Mouse (Mus musculus): Measurements from ENCODE around the gene Unc119.

Unc119 gene

DNA sequence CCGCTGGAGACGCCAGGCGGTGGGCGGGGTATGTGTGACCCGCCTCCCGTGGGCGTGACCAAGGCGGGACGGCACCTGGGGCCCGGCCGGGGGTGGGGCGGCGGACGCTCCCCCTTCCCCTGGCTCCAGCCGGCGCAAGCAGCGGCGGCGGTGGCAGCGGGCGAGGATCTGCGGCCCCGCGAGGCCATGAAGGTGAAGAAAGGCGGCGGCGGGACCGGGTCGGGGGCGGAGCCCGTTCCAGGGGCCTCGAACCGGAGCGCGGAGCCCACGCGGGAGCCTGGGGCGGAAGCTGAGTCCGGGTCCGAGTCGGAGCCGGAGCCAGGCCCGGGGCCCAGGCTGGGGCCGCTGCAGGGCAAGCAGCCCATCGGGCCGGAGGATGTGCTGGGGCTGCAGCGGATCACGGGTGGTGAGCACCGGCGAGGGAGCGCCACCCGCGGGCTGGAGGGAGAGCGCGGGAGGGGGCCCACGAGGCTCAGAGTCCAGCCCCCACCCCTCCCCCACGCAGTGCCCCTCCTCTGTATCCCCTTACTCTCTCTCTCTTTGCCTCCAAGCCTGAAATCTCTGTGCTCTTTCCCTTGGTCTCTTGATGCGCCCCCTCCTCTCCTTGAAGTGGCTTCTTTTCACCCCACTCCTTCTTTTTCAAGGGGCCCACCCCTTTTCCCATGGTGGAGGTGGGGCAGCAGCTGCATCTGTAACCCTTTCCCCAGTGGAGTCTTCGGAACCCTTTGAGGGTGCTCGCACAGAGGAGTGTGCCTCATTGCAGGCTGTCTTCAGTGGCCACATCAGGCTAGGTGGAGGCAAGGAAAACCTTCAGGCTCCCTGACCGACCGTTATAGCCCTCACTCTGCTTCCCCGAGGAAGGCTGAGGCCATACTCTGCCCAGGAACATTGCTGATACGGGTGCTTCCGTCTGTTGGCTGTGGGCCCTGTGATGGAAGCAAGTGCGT lies at the start of gene Unc119:
Unc119 (plus strand) TSS at position 102 of the 947 bp plus-strand sequence.
- DNase-seq (ENCODE audit: low read depth, low spot score) = peak; percentile 70

DNA sequence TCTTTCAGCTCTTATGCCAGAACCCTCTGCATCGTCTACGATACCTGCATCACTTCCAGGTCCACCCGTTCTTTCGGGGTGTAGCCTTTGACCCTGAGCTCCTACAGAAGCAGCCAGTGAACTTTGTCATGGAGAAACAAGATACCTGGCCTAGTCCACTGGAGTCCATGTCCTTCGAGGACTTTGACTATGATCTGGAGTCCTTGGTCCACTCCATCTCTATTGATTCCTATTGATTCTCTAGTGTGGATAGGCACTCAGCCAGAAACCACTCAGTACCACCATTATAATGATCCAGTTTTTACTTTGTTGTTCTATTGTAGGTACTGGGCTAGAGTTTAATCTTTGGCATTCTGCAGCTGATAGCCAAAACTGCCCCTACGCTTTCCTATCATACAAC lies 48.7 kb upstream of the Unc119 start:
- DNase-seq (ENCODE audit: low read depth, low spot score) = no peak

DNA sequence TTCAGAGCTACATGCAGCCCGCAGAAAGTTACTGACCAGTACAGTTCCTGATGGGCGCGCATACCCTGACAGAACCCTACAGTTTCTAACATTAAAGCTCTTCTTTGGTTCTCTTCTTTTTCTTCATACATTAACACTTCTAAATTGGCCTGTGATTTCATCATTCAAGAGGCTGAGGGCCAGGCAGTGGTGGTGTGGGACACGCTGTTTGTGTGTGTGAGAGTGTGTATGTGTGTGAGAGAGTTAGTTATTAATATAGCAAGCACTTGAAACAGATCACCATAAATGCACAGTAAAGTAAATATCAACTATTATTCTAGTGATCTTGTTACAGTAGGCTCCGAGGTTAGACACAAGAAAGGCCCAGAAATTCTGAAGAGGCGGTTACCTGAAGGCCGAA lies 42.4 kb upstream of the Unc119 start:
- no peak for DNase-seq (ENCODE audit: low read depth, low spot score)

DNA sequence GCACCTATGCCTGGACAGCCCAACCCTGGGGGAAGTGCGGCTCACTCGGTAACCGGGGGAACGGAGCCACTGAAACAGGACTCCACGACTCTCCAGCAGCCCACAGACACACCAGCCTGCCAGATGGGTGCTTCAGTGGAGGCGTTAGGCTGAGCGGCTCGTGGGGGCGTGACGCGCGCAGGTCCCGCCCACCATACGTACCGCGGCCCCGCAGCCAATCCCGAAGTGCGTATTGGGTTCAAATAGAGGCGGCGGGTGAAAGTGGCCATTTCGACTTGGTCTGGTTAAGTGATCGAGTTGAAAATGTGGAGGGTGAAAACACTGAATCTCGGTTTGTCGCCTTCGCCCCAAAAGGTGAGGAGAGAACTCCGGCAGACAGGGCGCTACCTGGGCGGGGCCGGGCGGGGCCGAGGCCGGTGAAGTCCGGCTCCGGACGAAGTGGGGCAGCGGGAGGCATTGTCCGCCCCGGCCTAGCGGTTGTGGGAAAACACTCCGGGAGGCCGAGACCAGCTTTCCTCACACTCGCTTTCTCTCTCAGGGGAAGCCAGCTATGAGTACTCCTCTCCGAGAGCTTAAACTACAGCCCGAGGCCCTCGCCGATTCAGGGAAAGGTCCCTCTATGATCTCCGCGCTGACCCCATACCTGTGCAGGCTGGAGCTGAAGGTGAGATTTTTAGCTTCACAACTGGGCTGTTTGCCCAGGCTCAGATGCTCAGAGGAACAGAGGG lies 41.8 kb upstream of the Unc119 start, which contains the start of gene Spag5:
Spag5 (plus strand) TSS at position 173 of the 728 bp plus-strand sequence.
- peak; percentile 80 for DNase-seq (ENCODE audit: low read depth, low spot score)

DNA sequence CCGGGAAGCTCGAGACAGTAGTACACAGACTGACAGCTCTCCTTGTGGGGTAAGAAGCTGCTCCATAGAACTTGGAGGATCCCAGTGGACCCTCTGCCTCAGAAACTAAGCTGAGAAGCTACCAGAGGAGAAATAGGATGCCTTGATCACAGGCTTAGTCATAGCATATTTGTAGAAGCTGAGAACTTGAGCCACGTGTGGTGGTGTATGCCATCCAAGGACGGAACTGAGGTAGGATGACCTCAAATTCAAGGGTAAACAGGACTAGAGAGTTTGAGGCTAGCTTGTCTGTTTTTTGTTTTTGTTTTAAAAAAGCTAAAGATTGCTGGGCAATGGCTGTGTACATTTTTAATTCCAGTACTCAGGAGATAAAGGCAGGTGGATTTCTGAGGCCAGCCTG lies 38.0 kb upstream of the Unc119 start:
- no peak for DNase-seq (ENCODE audit: low read depth, low spot score)

DNA sequence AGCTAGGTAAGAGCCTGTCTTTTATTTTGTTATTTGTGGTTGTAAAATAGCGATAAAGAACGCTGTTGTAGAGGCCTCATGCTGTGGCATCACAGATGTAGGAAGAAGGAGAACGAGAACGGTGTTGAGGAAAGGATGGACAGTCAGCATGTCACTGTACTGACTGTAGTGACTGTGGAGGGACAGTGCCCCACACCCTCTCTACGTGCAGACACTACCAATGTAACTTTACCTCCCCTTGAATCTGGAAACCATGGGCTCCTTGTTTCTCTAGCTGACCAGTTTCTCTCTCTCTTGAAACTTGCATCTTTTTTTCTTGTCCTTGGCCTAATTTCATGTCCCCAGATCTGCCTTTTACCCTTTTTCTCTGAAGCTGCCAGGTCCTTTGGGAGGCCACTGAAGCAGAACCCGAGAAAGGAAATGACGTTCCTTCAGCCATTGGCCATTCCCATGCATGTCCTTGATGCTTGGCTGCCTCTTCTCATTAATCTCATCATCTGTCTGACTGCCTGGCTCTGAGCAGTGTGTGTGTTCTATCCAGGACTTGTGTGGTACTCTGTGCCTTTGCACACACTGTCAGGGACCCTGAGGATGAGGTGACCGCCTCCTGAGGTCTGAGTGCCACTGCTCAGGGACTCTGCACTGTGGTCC lies 32.3 kb upstream of the Unc119 start:
- DNase-seq (ENCODE audit: low read depth, low spot score) = no peak

DNA sequence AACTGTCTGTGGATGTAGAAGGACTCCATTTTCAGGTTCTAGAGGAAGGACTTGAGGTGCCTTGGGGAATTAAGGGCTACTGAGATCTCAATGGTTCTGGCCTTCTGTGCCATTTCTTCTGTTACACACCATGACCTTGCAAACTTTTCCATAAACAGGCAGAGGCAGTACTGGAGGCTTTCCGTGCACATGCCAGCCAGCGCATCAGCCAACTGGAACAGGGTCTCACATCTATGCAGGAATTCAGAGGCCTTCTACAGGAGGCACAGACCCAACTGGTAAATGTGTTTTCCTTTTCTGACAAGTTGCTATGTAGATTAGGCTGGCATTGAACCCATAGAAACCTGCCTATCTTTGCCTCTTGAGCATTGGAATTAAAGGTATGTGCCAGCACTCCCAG lies 29.6 kb upstream of the Unc119 start:
- no peak for DNase-seq (ENCODE audit: low read depth, low spot score)

DNA sequence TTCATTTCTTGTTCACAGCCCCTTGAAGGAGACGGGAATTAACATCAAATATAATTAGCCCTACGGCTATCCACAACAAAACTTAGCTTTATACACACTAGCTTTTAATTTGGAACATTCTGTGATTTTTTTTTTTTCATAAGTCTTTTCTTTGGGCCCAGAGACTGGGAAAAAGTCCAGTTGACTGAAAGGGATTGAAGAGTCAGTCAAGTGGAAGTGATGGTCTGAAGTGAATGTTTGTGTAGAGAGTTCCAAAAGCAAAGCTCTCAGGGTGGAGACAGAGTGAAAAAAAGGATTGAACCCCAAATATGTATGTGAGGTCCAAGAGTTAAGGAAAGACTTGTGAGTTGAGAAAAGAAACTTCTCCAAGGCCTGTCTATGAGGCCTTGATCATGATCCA lies 24.9 kb upstream of the Unc119 start:
- no peak for DNase-seq (ENCODE audit: low read depth, low spot score)

DNA sequence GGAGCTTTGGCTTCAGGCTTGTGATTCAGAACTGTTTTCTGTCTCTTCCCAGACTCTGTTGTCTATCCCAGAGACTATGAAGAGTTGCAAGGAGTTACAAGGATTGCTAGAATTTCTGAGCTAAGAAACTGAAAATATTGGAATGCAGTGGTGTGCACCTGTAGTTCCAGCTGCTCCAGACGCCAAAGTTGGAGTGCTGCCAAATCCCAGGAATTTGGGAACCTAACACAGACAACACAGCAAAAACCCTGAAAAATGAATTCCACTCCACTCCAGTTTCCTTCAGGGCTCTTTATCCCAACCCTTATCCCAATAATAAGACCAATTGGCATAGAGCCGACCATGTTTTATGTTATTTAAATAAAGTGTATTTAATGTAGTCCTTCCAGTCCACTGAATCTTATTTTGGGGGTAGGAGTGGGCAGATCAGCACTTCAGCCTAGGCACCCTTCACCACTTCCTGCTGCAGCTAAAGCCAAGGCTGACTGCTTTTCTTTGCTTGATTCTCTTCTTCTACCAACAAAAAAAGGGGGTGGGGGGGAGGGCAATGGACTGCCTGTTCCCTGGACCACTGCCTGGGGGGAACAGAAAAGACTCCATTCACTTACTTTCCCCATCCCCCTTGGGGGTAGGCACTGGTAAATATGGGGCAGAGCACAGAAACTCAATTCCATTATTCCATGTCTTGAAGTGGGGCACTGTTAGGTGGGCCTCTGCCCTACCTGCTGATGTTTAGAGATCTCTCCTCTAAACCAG lies 21.0 kb upstream of the Unc119 start:
- no peak for DNase-seq (ENCODE audit: low read depth, low spot score)

DNA sequence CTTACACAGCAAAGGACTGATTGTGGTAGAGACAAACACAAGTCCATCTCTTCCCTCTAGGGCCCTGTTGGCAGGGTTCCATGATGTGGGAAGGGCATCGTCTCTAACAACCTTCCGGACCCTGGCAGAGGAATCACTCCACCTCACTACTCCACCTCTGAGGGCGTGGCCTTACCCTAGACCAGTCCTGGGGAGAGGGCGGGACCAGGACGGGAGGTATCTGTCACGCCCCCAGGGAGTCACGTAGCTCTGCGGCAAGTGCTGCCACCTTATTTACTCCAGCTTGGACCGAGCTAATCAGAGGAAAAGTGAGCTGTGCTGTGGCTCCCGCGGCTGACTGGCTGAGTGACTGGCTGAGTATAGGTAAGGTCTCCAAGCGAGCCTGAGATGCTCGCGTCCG lies 20.4 kb upstream of the Unc119 start, which contains the start of gene Aldoc:
Aldoc (plus strand) TSS at position 109 of the 400 bp plus-strand sequence.
- peak; percentile 65 for DNase-seq (ENCODE audit: low read depth, low spot score)

DNA sequence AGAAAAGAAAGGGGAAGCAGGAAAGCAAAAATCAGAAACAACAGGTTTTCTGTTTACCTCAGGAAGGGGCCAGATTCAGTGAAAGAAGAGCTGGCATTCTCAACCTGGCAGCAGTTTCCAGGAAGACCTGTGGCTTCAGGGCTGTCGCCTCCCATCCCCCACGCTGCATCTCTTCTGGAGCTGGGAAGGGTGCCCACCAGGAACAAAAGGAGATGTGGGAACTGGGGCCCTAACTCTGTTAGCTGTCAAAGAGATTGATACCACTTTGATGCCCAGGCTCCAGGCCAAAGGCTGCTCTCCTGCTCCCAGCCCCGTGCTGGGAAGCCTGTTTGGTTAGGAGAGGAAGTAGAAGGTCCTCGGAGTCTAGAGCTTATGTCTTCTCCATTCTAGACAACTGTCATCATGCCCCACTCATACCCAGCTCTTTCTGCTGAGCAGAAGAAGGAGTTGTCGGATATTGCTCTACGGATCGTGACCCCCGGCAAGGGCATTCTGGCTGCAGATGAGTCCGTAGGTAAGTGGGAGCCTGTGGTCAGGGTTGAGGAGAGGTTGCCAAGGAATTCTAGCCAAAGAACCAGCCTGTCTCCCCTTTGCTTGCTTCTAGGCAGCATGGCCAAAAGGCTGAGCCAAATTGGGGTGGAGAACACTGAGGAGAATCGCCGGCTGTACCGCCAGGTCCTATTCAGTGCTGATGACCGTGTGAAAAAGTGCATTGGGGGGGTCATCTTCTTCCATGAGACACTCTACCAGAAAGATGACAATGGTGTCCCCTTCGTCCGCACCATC lies 19.1 kb upstream of the Unc119 start:
- no peak for DNase-seq (ENCODE audit: low read depth, low spot score)

DNA sequence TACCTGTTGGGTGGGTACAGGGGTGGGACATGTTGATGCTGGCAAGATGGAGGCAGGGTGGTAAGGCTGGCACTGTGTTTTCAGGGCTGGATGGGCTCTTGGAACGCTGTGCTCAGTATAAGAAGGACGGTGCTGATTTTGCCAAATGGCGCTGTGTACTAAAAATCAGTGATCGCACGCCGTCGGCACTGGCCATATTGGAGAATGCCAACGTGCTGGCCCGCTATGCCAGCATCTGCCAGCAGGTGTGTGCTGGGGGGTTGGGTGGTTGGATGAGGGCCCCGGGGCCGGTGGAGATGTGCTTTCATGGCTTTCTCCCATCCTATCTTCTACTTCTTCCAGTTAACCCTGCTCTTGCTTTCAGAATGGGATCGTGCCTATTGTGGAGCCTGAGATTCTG lies 18.3 kb upstream of the Unc119 start:
- DNase-seq (ENCODE audit: low read depth, low spot score) = no peak

DNA sequence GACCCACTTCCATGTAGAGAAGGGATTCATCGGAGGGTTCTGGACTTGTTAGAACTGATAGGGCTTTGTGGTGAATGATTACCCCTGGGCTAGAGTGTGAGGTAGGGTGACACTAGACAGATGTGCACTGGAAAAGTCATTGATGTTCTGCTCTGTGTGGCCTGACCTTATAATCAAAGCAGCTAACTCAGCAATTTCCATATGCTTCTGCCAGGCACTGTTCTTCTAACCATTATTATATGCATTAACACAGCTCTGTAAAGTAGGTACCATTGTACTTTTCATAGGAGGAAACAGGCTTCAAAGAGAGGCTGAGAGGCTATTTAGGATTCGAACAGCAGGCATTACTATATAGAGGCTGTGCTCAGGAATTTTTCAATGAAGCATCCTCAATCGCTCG lies 16.1 kb upstream of the Unc119 start:
- DNase-seq (ENCODE audit: low read depth, low spot score) = no peak

DNA sequence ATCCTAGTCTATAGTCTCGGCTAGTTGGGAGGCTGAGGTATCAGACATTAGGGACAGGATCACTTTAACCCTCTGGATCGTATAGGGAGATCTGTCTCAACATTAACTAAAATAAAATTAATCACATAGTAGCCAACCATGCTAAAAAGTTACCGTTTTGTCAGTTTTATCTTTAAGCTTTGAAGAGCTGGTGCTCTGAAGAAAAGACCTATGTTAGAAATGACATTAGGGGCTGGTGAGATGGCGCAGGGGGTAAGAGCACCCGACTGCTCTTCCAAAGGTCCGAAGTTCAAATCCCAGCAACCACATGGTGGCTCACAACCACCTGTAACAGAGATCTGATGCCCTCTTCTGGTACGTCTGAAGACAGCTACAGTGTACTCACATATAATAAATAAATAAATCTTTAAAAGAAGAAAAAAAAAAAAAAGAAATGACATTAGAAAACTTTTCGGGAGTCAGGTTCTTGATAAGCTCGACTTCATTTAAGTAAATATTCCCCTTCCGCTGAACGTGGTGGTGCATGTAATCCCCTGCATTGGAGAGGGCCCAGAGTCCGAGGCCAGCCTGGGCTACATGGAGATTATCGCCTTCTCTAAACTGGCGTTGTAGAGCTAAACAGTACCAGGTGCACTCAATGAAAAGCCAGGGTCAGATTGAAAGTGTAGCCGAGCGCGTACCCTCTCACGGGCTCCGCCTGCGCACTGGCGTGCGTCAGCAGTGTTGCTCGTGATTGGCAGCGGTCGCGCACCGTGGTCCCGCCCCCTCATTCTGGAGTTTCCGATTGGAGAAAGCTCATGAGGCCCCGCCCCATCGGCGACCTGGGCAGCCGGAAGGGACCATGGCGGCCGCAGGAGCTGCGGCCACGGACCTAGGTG lies 15.4 kb upstream of the Unc119 start, which contains the start of gene Pigs:
Pigs (plus strand) TSS at position 782 of the 878 bp plus-strand sequence.
- peak; percentile 88 for DNase-seq (ENCODE audit: low read depth, low spot score)

DNA sequence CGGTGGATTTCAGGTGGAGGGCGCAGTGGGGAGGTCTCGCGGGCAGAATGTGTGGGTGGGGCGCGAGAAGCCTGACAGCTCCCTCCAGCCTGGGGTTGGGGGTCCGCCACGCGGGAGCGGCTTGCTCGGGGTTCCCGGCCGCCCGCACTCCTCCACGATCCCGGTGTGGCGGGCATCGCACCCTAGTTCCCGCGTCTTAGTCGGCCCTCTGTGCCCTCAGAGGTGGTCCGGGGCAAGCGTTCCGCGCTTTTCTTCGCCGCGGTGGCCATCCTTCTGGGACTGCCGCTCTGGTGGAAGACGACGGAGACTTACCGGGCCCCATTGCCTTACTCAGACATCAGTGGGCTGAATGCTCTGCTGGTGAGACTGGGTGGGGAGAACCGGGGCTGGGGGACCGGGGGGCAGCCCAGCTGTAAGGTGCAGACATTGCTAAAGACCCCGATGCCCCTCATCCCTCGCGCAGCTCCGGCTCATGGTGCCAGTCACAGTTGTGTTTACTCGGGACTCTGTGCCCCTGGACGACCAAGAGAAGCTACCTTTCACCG lies 14.7 kb upstream of the Unc119 start:
- DNase-seq (ENCODE audit: low read depth, low spot score) = no peak

DNA sequence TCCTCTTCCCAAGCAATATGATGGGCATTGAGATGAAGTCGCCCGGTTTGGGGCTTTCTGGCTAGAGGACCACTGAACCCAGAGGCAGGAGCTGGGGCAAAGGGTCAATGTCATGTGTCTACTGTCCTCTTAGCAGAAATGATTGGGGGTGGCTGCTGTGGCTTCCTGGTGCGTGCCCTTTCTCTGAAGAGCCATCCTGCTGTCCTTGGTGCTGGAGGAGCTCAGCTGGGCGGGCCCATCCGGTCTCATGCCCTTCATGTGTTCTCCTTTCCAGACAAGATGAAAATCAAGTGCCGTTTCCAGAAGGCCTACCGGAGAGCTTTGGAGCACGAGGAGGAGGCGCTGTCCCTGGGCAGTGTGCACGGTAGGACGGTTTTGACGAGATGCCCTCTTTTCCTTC lies 10.6 kb upstream of the Unc119 start:
- DNase-seq (ENCODE audit: low read depth, low spot score) = no peak

DNA sequence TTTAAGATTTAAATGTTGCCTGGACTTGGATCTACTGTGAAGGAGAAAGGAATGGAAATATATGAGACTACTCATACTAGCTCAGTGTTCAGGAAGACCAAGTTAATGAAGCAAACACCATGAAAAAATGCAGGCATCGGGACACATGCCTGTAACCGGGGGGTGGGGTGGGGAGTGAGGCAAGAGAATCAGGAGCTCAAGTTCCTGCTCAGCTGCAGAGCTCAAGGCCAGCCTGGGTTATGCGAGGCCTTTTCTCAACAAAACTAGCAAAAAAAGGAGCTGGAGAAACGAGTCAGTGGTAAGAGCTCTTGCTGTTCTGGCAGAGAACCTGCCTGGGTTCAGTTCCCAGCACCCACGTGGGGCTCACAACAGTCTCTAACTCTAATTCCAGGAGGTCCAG lies 9.3 kb upstream of the Unc119 start:
- DNase-seq (ENCODE audit: low read depth, low spot score) = no peak

DNA sequence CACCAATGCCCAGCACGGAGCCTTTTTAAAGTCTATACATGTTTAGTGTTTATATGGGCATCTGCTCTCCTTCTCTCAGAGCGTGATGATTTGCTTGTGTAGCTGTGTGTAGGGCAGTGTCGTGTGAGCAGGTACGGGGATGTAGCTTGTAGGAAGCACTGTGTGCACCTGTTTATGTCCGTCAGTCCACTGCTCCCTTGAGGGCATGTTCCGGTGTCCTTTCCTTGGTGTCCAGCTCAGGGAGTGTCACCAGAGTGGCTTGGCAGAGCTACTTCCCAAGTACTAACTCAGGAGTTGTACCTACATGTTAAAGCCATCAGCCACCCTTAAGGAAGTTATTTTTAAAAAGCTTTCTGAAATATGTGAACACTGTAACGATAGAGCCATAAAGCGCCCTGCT lies 6.2 kb upstream of the Unc119 start:
- no peak for DNase-seq (ENCODE audit: low read depth, low spot score)

DNA sequence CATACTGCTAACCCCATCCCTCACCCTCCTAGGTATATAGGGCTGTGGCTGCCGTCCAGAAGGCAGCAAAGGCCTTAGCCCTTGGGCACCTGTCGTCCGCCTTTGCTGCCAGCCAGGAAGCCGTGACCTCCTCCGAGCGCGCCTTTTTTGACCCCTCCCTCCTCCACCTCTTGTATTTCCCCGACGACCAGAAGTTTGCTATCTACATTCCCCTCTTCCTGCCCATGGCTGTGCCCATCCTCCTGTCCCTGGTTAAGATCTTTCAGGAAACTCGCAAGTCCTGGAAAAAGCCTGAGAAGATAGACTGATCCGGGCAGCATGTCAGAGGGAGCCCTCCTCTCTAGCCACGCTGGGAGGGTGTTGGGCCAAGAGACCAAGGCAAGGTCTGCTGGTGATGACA lies 1.6 kb upstream of the Unc119 start:
- DNase-seq (ENCODE audit: low read depth, low spot score) = no peak
